Mouse (Mus musculus): Measurements from ENCODE around the gene Myh2. TPM values are rescaled to one million over a fixed set of nuclear protein-coding genes. Genes with fewer than 3 reads are reported as not detected.

Gene Myh2
- polyA plus RNA-seq, 1 experiment from 2014 or later = not detected

DNA sequence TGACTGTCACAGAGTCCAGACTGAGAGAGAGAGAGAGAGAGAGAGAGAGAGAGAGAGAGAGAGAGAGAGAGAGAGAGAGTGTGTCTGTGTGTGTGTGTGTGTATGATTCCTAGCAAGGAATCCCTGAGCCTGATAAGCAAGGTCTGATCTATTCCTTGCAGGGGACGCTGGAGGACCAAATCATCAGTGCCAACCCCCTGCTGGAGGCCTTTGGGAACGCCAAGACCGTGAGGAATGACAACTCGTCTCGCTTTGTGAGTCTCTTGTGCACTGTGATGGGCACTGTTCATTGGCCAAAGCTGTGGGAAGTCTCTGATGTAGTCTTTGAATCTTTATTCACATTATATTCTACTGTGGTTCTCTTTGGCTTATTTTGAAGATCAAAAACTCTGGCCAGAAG lies 5.5 kb downstream of the Myh2 start:
- Histone ChIP-seq H3K27me3 (ENCODE audit: insufficient read depth, low read length) (no peaks in the 10 kb centered on the region), H3K4me1 (ENCODE audit: insufficient read depth) (no peaks in the 10 kb centered on the region), H3K9ac (no peak overlapping the region), H3K36me3 (ENCODE audit: insufficient read depth) (no peaks in the 10 kb centered on the region), H3K9me3 (ENCODE audit: low read depth, low read length) (no peaks in the 10 kb centered on the region), H3K27ac (ENCODE audit: low read depth) (no peak overlapping the region), H3K4me3 (ENCODE audit: low read depth, low read length) (no peak overlapping the region), H3K4me2 (no peak overlapping the region)
- ATAC-seq (ENCODE audit: insufficient read depth) = no peak
- TF ChIP-seq CTCF (IDR thresholded peaks at IDR 0.05; ENCODE audit: low read depth) = no peak
- WGBS = 69% methylated on average over 5 of the region's 5 CpGs
- DNase-seq = no peak

DNA sequence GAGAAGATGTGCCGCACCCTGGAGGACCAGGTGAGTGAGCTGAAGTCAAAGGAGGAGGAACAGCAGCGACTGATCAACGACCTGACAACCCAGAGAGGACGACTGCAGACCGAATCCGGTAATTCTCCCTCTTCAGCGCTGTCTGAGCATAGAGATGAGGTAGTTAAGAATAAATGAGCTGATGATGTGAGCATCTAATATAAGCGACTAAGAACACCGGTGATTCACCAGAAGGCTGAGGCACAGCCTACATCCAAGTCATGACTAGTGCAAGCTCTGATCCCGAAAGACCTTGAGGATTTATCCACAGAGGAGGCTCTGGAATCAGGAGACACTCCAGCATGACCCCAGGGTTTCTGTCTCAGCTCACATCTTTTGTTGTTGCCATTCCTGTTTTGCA lies 19.5 kb downstream of the Myh2 start:
- Histone ChIP-seq H3K4me2 (no peak overlapping the region), H3K27ac (ENCODE audit: low read depth) (no peak overlapping the region), H3K9ac (no peak overlapping the region), H3K4me1 (ENCODE audit: insufficient read depth) (no peaks in the 10 kb centered on the region), H3K27me3 (ENCODE audit: insufficient read depth, low read length) (no peaks in the 10 kb centered on the region), H3K9me3 (ENCODE audit: low read depth, low read length) (no peaks in the 10 kb centered on the region), H3K4me3 (ENCODE audit: low read depth, low read length) (no peak overlapping the region), H3K36me3 (ENCODE audit: insufficient read depth) (no peaks in the 10 kb centered on the region)
- 60% methylated on average over 10 of the region's 10 CpGs for WGBS
- DNase-seq = no peak
- no peak for ATAC-seq (ENCODE audit: insufficient read depth)
- no peak for TF ChIP-seq CTCF (IDR thresholded peaks at IDR 0.05; ENCODE audit: low read depth)

DNA sequence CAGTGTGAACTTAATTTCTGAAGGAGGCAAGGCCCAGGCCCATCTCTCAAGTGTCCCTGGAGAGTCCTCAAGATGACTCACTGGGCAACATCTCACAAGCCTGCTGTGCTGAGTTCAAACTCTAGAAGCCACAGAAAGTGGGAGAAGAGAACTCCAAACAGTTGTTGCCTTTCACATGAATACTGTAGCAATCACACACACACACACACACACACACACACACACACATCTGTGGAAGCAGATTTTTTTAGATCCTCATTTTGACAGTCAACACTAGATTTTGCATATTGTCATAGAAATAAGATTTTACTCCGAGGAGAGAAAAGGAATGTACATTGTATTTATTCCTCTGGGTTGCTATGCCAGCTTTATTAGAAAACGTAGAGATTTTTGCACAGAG lies 20.0 kb downstream of the Myh2 start:
- ATAC-seq (ENCODE audit: insufficient read depth) (no peak), DNase-seq (no peak)
- H3K27ac ChIP-seq (ENCODE audit: low read depth) = no peak overlapping the region
- H3K4me1 ChIP-seq (ENCODE audit: insufficient read depth) = no peaks in the 10 kb centered on the region
- H3K4me3 ChIP-seq (ENCODE audit: low read depth, low read length) = no peak overlapping the region
- H3K9me3 ChIP-seq (ENCODE audit: low read depth, low read length) = no peaks in the 10 kb centered on the region
- no peak overlapping the region for H3K9ac ChIP-seq
- no peak overlapping the region for H3K4me2 ChIP-seq
- 77% methylated on average over 2 of the region's 2 CpGs for WGBS
- no peak for TF ChIP-seq CTCF (IDR thresholded peaks at IDR 0.05; ENCODE audit: low read depth)
- H3K27me3 ChIP-seq (ENCODE audit: insufficient read depth, low read length) = no peaks in the 10 kb centered on the region
- no peaks in the 10 kb centered on the region for H3K36me3 ChIP-seq (ENCODE audit: insufficient read depth)

DNA sequence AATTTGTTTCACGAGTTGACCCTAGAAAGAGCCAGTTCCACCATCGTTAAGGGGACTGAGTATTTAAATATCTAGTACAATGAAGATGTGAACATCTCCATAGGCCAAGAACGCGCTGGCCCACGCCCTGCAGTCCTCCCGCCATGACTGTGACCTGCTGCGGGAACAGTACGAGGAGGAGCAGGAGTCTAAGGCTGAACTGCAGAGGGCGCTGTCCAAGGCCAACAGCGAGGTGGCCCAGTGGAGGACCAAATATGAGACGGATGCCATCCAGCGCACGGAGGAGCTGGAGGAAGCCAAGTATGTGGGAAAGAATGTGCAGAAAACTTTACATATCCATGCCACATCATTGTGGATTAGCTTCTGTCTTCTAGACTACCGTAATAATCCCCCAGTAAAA lies 20.7 kb downstream of the Myh2 start:
- no peaks in the 10 kb centered on the region for H3K4me1 ChIP-seq (ENCODE audit: insufficient read depth)
- WGBS = 83% methylated on average over 14 of the region's 14 CpGs
- no peak for ATAC-seq (ENCODE audit: insufficient read depth)

DNA sequence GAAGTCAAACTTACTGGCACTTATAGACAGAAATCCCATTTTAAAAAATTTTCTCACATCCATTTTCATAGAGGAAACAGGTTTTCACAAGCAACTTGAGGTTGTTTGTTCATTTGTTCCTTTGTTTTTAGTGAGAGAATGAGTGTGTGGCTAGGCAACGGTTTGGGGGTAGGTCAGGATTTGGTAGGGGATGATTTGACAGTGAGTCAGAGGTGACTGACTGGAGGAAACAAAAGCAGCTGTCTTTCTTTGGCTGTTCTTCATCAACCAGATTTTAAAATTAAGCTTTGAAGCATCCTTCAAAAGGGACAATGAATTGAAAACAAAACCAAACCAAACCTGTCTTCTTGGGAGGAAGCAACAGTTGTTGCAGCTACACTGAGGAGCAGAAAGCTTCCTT lies 28.5 kb downstream of the Myh2 start:
- Histone ChIP-seq H3K9me3 (ENCODE audit: low read depth, low read length) (no peaks in the 10 kb centered on the region), H3K27me3 (ENCODE audit: insufficient read depth, low read length) (no peaks in the 10 kb centered on the region), H3K4me3 (ENCODE audit: low read depth, low read length) (no peak overlapping the region), H3K4me1 (ENCODE audit: insufficient read depth) (no peaks in the 10 kb centered on the region), H3K9ac (no peak overlapping the region), H3K36me3 (ENCODE audit: insufficient read depth) (no peaks in the 10 kb centered on the region), H3K27ac (ENCODE audit: low read depth) (no peak overlapping the region), H3K4me2 (no peak overlapping the region)
- no peak for TF ChIP-seq CTCF (IDR thresholded peaks at IDR 0.05; ENCODE audit: low read depth)
- DNase-seq (no peak), ATAC-seq (ENCODE audit: insufficient read depth) (no peak)
- WGBS = 52% methylated on average over 1 of the region's 1 CpGs

More for the DNA sequence above, 20.7 kb downstream of the Myh2 start:
- no peak overlapping the region for H3K4me2 ChIP-seq
- no peaks in the 10 kb centered on the region for H3K27me3 ChIP-seq (ENCODE audit: insufficient read depth, low read length)
- DNase-seq = no peak
- H3K27ac ChIP-seq (ENCODE audit: low read depth) = no peak overlapping the region
- H3K9ac ChIP-seq = no peak overlapping the region
- no peaks in the 10 kb centered on the region for H3K36me3 ChIP-seq (ENCODE audit: insufficient read depth)
- H3K4me3 ChIP-seq (ENCODE audit: low read depth, low read length) = no peak overlapping the region
- no peak for TF ChIP-seq CTCF (IDR thresholded peaks at IDR 0.05; ENCODE audit: low read depth)
- no peaks in the 10 kb centered on the region for H3K9me3 ChIP-seq (ENCODE audit: low read depth, low read length)

DNA sequence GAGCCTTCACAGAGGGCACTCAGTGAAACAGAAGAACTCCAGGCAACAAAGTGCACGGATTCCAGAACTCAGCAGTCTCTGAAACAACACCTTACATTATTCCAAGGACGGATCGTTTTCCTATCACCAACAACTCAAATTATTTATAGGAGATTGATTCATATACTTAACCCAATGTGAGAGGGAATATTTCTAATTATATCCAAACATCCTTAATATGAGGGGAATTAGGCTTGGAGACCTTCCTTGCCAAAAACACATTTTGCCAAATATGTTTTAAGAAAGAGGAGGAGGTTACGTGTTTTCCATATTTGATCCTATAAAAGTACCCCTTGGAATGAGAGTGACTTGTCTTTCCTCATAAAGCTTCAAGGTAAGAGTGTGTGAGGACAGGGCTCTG lies 28.9 kb downstream of the Myh2 start, which contains the start of gene Myh1:
Gene Myh1 (plus strand): TSS at position 301 of the 400 bp plus-strand sequence.
- no peak within 1 kb of the TSS for H3K4me2 ChIP-seq
- TF ChIP-seq CTCF (IDR thresholded peaks at IDR 0.05; ENCODE audit: low read depth) = no peak
- WGBS = 71% methylated on average over 4 of the region's 4 CpGs
- DNase-seq (no peak), ATAC-seq (ENCODE audit: insufficient read depth) (no peak)
- no peaks in the 10 kb centered on the region for H3K36me3 ChIP-seq (ENCODE audit: insufficient read depth)
- H3K27me3 ChIP-seq (ENCODE audit: insufficient read depth, low read length) = no peaks in the 10 kb centered on the region
- no peaks in the 10 kb centered on the region for H3K9me3 ChIP-seq (ENCODE audit: low read depth, low read length)
- H3K4me3 ChIP-seq (ENCODE audit: low read depth, low read length) = no peak within 1 kb of the TSS
- no peak within 1 kb of the TSS for H3K9ac ChIP-seq
- H3K4me1 ChIP-seq (ENCODE audit: insufficient read depth) = no peaks in the 10 kb centered on the region
- H3K27ac ChIP-seq (ENCODE audit: low read depth) = no peak within 1 kb of the TSS

DNA sequence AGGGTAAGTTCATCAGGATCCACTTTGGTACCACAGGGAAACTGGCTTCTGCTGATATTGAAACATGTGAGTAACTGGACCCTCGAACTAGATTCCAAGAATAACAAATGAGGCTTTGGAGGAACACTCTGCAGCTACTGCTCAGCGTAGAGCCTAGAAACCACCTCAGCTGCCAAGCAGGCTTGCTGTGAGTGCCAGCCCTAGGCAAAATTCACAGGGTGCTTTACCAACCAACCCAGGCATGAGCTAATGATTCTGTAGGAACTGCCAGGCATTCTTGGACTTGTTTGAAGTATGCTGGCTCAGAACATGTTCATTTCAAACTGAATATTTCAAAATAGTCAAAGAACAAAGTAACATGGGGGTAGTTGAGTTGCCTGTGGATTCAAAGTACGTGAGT lies 33.9 kb downstream of the Myh2 start:
- H3K4me1 ChIP-seq (ENCODE audit: insufficient read depth) = no peaks in the 10 kb centered on the region
- no peak for ATAC-seq (ENCODE audit: insufficient read depth)
- TF ChIP-seq CTCF (IDR thresholded peaks at IDR 0.05; ENCODE audit: low read depth) = no peak

DNA sequence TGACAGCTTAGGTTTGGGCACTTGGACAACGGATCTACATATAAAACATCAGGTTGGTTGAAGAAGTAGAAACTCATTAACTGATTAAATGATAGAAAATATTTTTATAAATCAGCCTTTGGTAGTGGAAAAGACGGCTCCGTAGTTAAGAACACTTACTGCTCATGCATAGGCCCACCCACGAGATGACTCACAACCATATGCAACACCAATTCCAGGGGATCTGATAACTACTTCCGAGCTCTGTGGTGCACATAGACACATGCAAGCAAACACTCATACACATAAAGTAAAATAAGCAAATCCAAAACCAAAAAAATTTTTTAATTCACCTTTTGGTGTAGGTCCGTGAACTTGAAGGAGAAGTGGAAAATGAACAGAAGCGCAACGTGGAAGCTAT lies 51.0 kb downstream of the Myh2 start:
- WGBS = 82% methylated on average over 8 of the region's 8 CpGs

More for the DNA sequence above, 33.9 kb downstream of the Myh2 start:
- DNase-seq = no peak
- H3K9me3 ChIP-seq (ENCODE audit: low read depth, low read length) = no peaks in the 10 kb centered on the region
- no peak overlapping the region for H3K4me3 ChIP-seq (ENCODE audit: low read depth, low read length)
- H3K9ac ChIP-seq = no peak overlapping the region
- H3K27me3 ChIP-seq (ENCODE audit: insufficient read depth, low read length) = no peaks in the 10 kb centered on the region
- no peaks in the 10 kb centered on the region for H3K36me3 ChIP-seq (ENCODE audit: insufficient read depth)
- H3K27ac ChIP-seq (ENCODE audit: low read depth) = no peak overlapping the region
- H3K4me2 ChIP-seq = no peak overlapping the region
- WGBS = 81% methylated on average over 3 of the region's 3 CpGs

More for the DNA sequence above, 51.0 kb downstream of the Myh2 start:
- Histone ChIP-seq H3K4me1 (ENCODE audit: insufficient read depth) (no peaks in the 10 kb centered on the region), H3K36me3 (ENCODE audit: insufficient read depth) (no peaks in the 10 kb centered on the region), H3K4me3 (ENCODE audit: low read depth, low read length) (no peak overlapping the region), H3K27me3 (ENCODE audit: insufficient read depth, low read length) (no peaks in the 10 kb centered on the region), H3K4me2 (no peak overlapping the region), H3K9me3 (ENCODE audit: low read depth, low read length) (no peaks in the 10 kb centered on the region), H3K9ac (no peak overlapping the region), H3K27ac (ENCODE audit: low read depth) (no peak overlapping the region)
- ATAC-seq (ENCODE audit: insufficient read depth) (no peak), DNase-seq (no peak)
- no peak for TF ChIP-seq CTCF (IDR thresholded peaks at IDR 0.05; ENCODE audit: low read depth)

All from lung, embryonic 14.5 days (tissue).